9 mouse cellular contexts compared by ENCODE assay signal in the genomic region with DNA sequence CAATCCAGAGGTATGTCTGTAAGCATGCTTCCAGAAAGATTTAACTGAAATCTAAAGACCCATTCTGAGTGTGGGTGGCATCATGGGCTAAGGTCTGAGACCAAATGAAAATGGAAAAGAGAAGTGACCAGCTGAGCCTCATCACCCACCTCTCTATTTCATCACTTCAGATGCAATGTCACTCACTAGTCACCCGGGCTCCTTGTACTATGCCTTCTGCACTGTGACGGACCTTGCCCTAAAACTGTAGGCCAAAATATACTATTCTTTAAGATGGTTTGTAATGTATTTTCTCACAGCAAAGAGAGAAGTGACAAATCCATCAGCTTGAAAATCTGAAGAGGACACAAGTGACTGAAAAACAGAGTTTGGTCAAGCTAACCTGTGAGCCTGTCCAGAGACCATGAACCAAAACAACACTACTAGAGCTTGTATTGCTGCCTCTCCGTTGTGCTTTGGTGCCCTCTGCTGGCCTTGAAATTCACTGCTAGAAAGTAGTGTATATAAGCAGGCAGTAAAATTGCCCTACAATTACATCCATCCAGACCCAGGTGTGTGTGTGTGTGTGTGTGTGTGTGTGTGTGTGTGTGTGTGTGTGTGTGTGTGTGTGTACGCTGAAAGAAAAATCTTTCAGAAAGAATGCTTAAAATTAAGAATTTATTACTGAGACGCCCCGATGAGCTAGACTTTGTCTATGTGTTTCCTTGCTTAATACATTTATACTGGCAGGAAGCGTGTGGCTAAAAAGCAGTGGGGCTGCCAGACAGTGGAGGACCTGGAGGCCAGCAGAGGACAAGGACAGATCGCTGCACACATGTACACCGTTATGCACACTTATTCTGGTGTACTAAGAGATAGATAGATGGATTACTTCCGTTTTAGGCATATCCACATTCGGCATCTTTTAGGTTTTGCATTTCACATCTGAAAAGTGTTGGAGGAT. TPM values are rescaled to one million over a fixed set of nuclear protein-coding genes. Genes with fewer than 3 reads are reported as not detected.
DNase-seq lines count a peak whose midpoint lies in the region; ATAC-seq and TF ChIP-seq lines count a peak whose summit lies in the region.
"Had no signal": no experiment of that assay in that cellular context is flagged by ENCODE, and none has a peak within 500 bp of the region (broad histone marks: within the 10 kb centered on the region; RNA-seq: fewer than 3 reads in every experiment).

No protein-coding gene starts in this region.

- no peaks in the 10 kb centered on the region for H3K4me1 ChIP-seq in MEL (ENCODE audit: control insufficient read depth in 1 of 2, insufficient read depth in 2 of 2, low read length in 2 of 2)
- peaks cover 10% of the 10 kb centered on the region for H3K4me1 ChIP-seq in forebrain, embryonic 12.5 days
- peaks cover 9% of the 10 kb centered on the region for H3K4me1 ChIP-seq in lung, embryonic 14.5 days (ENCODE audit: insufficient read depth)

- TF ChIP-seq RAD21 in MEL (IDR thresholded peaks at IDR 0.05; ENCODE audit: low read depth, low read length): peak; percentile 90

- H3K4me2 ChIP-seq in forebrain, embryonic 12.5 days: no peak overlapping the region
- peak overlapping the region; percentile 23; the same call in 1 of the 2 replicates for H3K4me2 ChIP-seq in lung, embryonic 14.5 days

- no peaks in the 10 kb centered on the region for H3K9me3 ChIP-seq in MEL (replicated peaks; ENCODE audit: insufficient read depth, low read length)
- no peaks in the 10 kb centered on the region for H3K9me3 ChIP-seq in forebrain, embryonic 12.5 days
- no peaks in the 10 kb centered on the region for H3K9me3 ChIP-seq in lung, embryonic 14.5 days (ENCODE audit: low read depth, low read length)

- TF ChIP-seq POLR2A in MEL (IDR thresholded peaks at IDR 0.05; ENCODE audit: control insufficient read depth in 1 of 2, insufficient read depth in 1 of 2, low read depth in 1 of 2, low read length in 2 of 2, poor library complexity in 1 of 2): no peak

- WGBS in forebrain, embryonic 12.5 days: 66% methylated on average over 11 of the region's 11 CpGs
- WGBS in lung, embryonic 14.5 days: 36% methylated on average over 11 of the region's 11 CpGs

- no peak for TF ChIP-seq EP300 in MEL (IDR thresholded peaks at IDR 0.05; ENCODE audit: low read depth in 1 of 2, low read length in 2 of 2)

- ATAC-seq in forebrain, embryonic 12.5 days (ENCODE audit: low FRiP score): peak; percentile 88
- ATAC-seq in lung, embryonic 14.5 days (ENCODE audit: insufficient read depth): peak; percentile 64; the same call in 1 of the 2 replicates

- no peak overlapping the region for H3K9ac ChIP-seq in MEL (ENCODE audit: control insufficient read depth, low read depth, low read length, poor library complexity, severe bottlenecking)
- H3K9ac ChIP-seq in forebrain, embryonic 12.5 days: no peak overlapping the region
- no peak overlapping the region for H3K9ac ChIP-seq in lung, embryonic 14.5 days

- H3K27ac ChIP-seq in MEL (ENCODE audit: control insufficient read depth, low read depth, low read length): no peak overlapping the region
- no peak overlapping the region for H3K27ac ChIP-seq in forebrain, embryonic 12.5 days
- H3K27ac ChIP-seq in lung, embryonic 14.5 days (ENCODE audit: low read depth): no peak overlapping the region

- no peaks in the 10 kb centered on the region for H3K79me2 ChIP-seq in MEL (ENCODE audit: control insufficient read depth, insufficient read depth, low read length, poor library complexity)

- DNase-seq in MEL (ENCODE audit: low read depth, low spot score): peak; percentile 70
- DNase-seq in c-Kit-positive CD71-positive TER-119-negative erythroid progenitor cells, embryonic 14.5 days (ENCODE audit: low read depth): peak; percentile 29
- peak; percentile 88 for DNase-seq in heart, postnatal 4 days
- peak; percentile 79 for DNase-seq in layer of hippocampus, adult 11-12 months (ENCODE audit: low spot score)
- peak; percentile 95 for DNase-seq in lung, embryonic 14.5 days
- DNase-seq in ovary, postnatal 14 days (ENCODE audit: low spot score): peak; percentile 77
- DNase-seq in thymus, postnatal 36 days: peak; percentile 38 to 48

- no peaks in the 10 kb centered on the region for H3K27me3 ChIP-seq in MEL (ENCODE audit: control insufficient read depth in 1 of 2, insufficient read depth in 2 of 2, low read length in 2 of 2)
- no peaks in the 10 kb centered on the region for H3K27me3 ChIP-seq in forebrain, embryonic 12.5 days
- no peaks in the 10 kb centered on the region for H3K27me3 ChIP-seq in lung, embryonic 14.5 days (ENCODE audit: insufficient read depth, low read length)

- peak; percentile 70 to 85 (median 82) for TF ChIP-seq CTCF in MEL (IDR thresholded peaks at IDR 0.05 in 2 of 3, conservative IDR thresholded peaks at IDR 0.05 in 1 of 3; ENCODE audit: control insufficient read depth in 1 of 3, insufficient read depth in 1 of 3, low read depth in 2 of 3, low read length in 3 of 3, poor library complexity in 1 of 3, severe bottlenecking in 1 of 3)
- peak; percentile 90 for TF ChIP-seq CTCF in lung, embryonic 14.5 days (IDR thresholded peaks at IDR 0.05; ENCODE audit: low read depth)

- no peaks in the 10 kb centered on the region for H3K36me3 ChIP-seq in MEL (ENCODE audit: control insufficient read depth in 1 of 2, insufficient read depth in 2 of 2, low read length in 2 of 2)
- H3K36me3 ChIP-seq in forebrain, embryonic 12.5 days (replicated peaks): no peaks in the 10 kb centered on the region
- H3K36me3 ChIP-seq in lung, embryonic 14.5 days (ENCODE audit: insufficient read depth): no peaks in the 10 kb centered on the region

- no peak overlapping the region for H3K4me3 ChIP-seq in MEL (ENCODE audit: control insufficient read depth in 1 of 2, insufficient read depth in 1 of 2, low read depth in 2 of 2, low read length in 2 of 2)
- H3K4me3 ChIP-seq in forebrain, embryonic 12.5 days (replicated peaks): no peak overlapping the region
- no peak overlapping the region for H3K4me3 ChIP-seq in lung, embryonic 14.5 days (ENCODE audit: low read depth, low read length)

TF ChIP-seq in MEL, 35 proteins besides CTCF, POLR2A, EP300 and RAD21:
- TF ChIP-seq SMC3 (IDR thresholded peaks at IDR 0.05; ENCODE audit: low read depth, low read length) (peak; percentile 92), ZMIZ1 (IDR thresholded peaks at IDR 0.05; ENCODE audit: low read depth, low read length) (no peak), ZC3H11A (IDR thresholded peaks at IDR 0.05; ENCODE audit: low read depth, low read length) (peak; percentile 79), ZNF384 (IDR thresholded peaks at IDR 0.05; ENCODE audit: low read depth, low read length) (peak; percentile 27; the same call in 1 of the 2 replicates)
TF ChIP-seq in MEL: peak in this region for 3.

RNA-seq across cellular contexts. Expression of gene Slc22a22, which starts 31.1 kb away (rescaled TPM):
- total RNA-seq in MEL (2012; rRNA removed): not detected in 2 replicates
- polyA plus RNA-seq in MEL (2012; ENCODE audit: insufficient read depth in 1 of 2, insufficient read length in 2 of 2, low read depth in 1 of 2, low replicate concordance in 2 of 2, missing spikeins in 1 of 2): not detected
- not detected in 2 replicates for polyA plus RNA-seq in forebrain, embryonic 12.5 days (2016; fragmentation: Nextera tagmentation; extraction: Ambion mirVana)
- not detected for total RNA-seq in heart, postnatal 4 days (2021)
- polyA plus RNA-seq in lung, embryonic 14.5 days (2014; fragmentation: Nextera tagmentation; extraction: Ambion mirVana): not detected in 2 replicates
- polyA plus RNA-seq: heart, embryonic 14.5 days had no signal

Comparison
In these comparisons a context has a peak if more than half of its experiments do, and no peak if none do; other contexts are left out.
1. DNase-seq: peak in every context shown above with its lines; median percentile 95 in lung, embryonic 14.5 days; 88 in heart, postnatal 4 days; 79 in layer of hippocampus, adult 11-12 months; 77 in ovary, postnatal 14 days; 70 in MEL; 43 in thymus, postnatal 36 days; 29 in c-Kit-positive CD71-positive TER-119-negative erythroid progenitor cells, embryonic 14.5 days.